Mouse (Mus musculus): ENCODE data around the gene Hps3. TPM values are rescaled to one million over a fixed set of nuclear protein-coding genes. Genes with fewer than 3 reads are reported as not detected.
A peak's percentile ranks its signal among the peaks of the same experiment; 100 is the strongest.

Gene Hps3
- total and polyA plus RNA-seq, 3 experiments = 7.0 to 10.5 TPM; not detected in 1

DNA sequence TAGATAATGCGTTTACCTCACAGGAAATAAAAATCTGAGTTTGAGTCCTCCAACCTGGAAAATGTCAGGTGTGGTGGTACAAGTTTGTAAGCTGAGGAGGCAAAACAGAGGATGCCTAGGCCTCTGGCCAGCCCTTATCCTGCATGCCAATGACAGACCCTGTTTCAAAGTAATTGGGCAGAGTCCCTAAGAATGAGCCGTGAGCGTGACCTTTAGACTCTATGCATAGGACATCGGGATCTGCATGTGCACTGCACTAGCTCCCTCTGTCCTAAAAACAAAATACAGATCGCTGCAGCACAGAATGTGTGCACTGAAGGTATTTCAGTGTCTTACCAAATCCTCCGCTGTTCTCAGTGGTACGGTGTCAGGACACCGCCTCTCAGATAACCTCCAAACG, 24.7 kb downstream of the Hps3 start:
- Histone ChIP-seq H3K9me3 (replicated peaks; ENCODE audit: insufficient read depth, low read length) (no peaks in the 10 kb centered on the region), H3K4me3 (ENCODE audit: control insufficient read depth in 1 of 2, insufficient read depth in 1 of 2, low read depth in 2 of 2, low read length in 2 of 2) (no peak overlapping the region), H3K9ac (ENCODE audit: control insufficient read depth, low read depth, low read length, poor library complexity, severe bottlenecking) (no peak overlapping the region), H3K27me3 (ENCODE audit: control insufficient read depth in 1 of 2, insufficient read depth in 2 of 2, low read length in 2 of 2) (no peaks in the 10 kb centered on the region), H3K79me2 (ENCODE audit: control insufficient read depth, insufficient read depth, low read length, poor library complexity) (no peaks in the 10 kb centered on the region), H3K36me3 (ENCODE audit: control insufficient read depth in 1 of 2, insufficient read depth in 2 of 2, low read length in 2 of 2) (peaks cover 0 to 19% of the 10 kb centered on the region in 2 experiments; a peak in 2 of 4 replicates), H3K4me1 (ENCODE audit: control insufficient read depth in 1 of 2, insufficient read depth in 2 of 2, low read length in 2 of 2) (no peaks in the 10 kb centered on the region), H3K27ac (ENCODE audit: control insufficient read depth, low read depth, low read length) (no peak overlapping the region)
- DNase-seq (ENCODE audit: low read depth, low spot score) = no peak
- TF ChIP-seq USF2 (IDR thresholded peaks at IDR 0.05; ENCODE audit: borderline replicate concordance in 1 of 2, insufficient read depth in 1 of 2, low read depth in 1 of 2, low read length in 2 of 2) (no peak), ZNF384 (IDR thresholded peaks at IDR 0.05; ENCODE audit: low read depth, low read length) (peak; percentile 35; the same call in 1 of the 2 replicates)

GRCm38 (mm10) chr3:20007759-20008158, 27.4 kb downstream of the Hps3 start:
- Histone ChIP-seq H3K4me1 (ENCODE audit: control insufficient read depth in 1 of 2, insufficient read depth in 2 of 2, low read length in 2 of 2) (no peaks in the 10 kb centered on the region), H3K79me2 (ENCODE audit: control insufficient read depth, insufficient read depth, low read length, poor library complexity) (no peaks in the 10 kb centered on the region), H3K4me3 (ENCODE audit: control insufficient read depth in 1 of 2, insufficient read depth in 1 of 2, low read depth in 2 of 2, low read length in 2 of 2) (no peak overlapping the region), H3K9ac (ENCODE audit: control insufficient read depth, low read depth, low read length, poor library complexity, severe bottlenecking) (no peak overlapping the region), H3K27ac (ENCODE audit: control insufficient read depth, low read depth, low read length) (no peak overlapping the region), H3K9me3 (replicated peaks; ENCODE audit: insufficient read depth, low read length) (no peaks in the 10 kb centered on the region), H3K36me3 (ENCODE audit: control insufficient read depth in 1 of 2, insufficient read depth in 2 of 2, low read length in 2 of 2) (peaks cover 0 to 9% of the 10 kb centered on the region in 2 experiments; a peak in 2 of 4 replicates), H3K27me3 (ENCODE audit: control insufficient read depth in 1 of 2, insufficient read depth in 2 of 2, low read length in 2 of 2) (no peaks in the 10 kb centered on the region)
- TF ChIP-seq MYB (IDR thresholded peaks at IDR 0.05; ENCODE audit: low read depth, low read length) = no peak
- no peak for DNase-seq (ENCODE audit: low read depth, low spot score)

DNA sequence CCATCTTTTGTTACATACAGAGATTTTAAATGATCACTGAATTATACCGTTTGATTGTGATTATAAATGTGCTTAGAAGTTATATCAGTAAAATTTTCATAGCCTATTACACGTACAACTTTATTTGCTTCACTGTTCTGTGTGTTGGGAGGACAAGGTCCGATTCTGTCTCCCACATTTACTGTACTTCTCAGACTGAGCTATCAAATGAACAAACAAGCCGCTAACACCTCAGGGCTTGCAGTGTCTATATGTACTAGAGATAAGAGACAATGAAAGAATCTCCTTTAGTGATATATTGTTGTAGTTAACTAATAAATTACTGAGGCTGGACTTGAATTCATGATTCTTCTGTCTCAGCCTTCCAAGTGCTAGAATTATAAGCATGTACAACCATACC, 27.8 kb downstream of the Hps3 start:
- H3K36me3 ChIP-seq (ENCODE audit: control insufficient read depth in 1 of 2, insufficient read depth in 2 of 2, low read length in 2 of 2) = peaks cover 0 to 5% of the 10 kb centered on the region in 2 experiments; a peak in 2 of 4 replicates
- no peaks in the 10 kb centered on the region for H3K9me3 ChIP-seq (replicated peaks; ENCODE audit: insufficient read depth, low read length)
- TF ChIP-seq MAX (IDR thresholded peaks at IDR 0.05; ENCODE audit: low read length) (no peak), MAFK (IDR thresholded peaks at IDR 0.05; ENCODE audit: borderline replicate concordance, low read depth, low read length) (no peak), MYB (IDR thresholded peaks at IDR 0.05; ENCODE audit: low read depth, low read length) (no peak), ETS1 (IDR thresholded peaks at IDR 0.05; ENCODE audit: low read depth, low read length) (no peak), CTCF (IDR thresholded peaks at IDR 0.05 in 2 of 3, conservative IDR thresholded peaks at IDR 0.05 in 1 of 3; ENCODE audit: control insufficient read depth in 1 of 3, insufficient read depth in 1 of 3, low read depth in 2 of 3, low read length in 3 of 3, poor library complexity in 1 of 3, severe bottlenecking in 1 of 3) (no peak), NELFE (IDR thresholded peaks at IDR 0.05; ENCODE audit: low read depth, low read length) (no peak), EP300 (IDR thresholded peaks at IDR 0.05; ENCODE audit: low read depth in 1 of 2, low read length in 2 of 2) (no peak), UBTF (IDR thresholded peaks at IDR 0.05; ENCODE audit: borderline replicate concordance, insufficient read depth, low read depth, low read length) (no peak), TAL1 (IDR thresholded peaks at IDR 0.05; ENCODE audit: low read length) (no peak), SMC3 (IDR thresholded peaks at IDR 0.05; ENCODE audit: low read depth, low read length) (no peak)

More for the DNA sequence above, 27.8 kb downstream of the Hps3 start:
- no peaks in the 10 kb centered on the region for H3K27me3 ChIP-seq (ENCODE audit: control insufficient read depth in 1 of 2, insufficient read depth in 2 of 2, low read length in 2 of 2)
- DNase-seq (ENCODE audit: low read depth, low spot score) = no peak
- no peaks in the 10 kb centered on the region for H3K4me1 ChIP-seq (ENCODE audit: control insufficient read depth in 1 of 2, insufficient read depth in 2 of 2, low read length in 2 of 2)
- no peaks in the 10 kb centered on the region for H3K79me2 ChIP-seq (ENCODE audit: control insufficient read depth, insufficient read depth, low read length, poor library complexity)
- H3K4me3 ChIP-seq (ENCODE audit: control insufficient read depth in 1 of 2, insufficient read depth in 1 of 2, low read depth in 2 of 2, low read length in 2 of 2) = no peak overlapping the region
- no peak overlapping the region for H3K9ac ChIP-seq (ENCODE audit: control insufficient read depth, low read depth, low read length, poor library complexity, severe bottlenecking)
- no peak overlapping the region for H3K27ac ChIP-seq (ENCODE audit: control insufficient read depth, low read depth, low read length)

Measured in MEL (cell line).